Mouse (Mus musculus) midbrain, embryonic 15.5 days (tissue): ENCODE results near the gene Zscan26. TPM values are rescaled to one million over a fixed set of nuclear protein-coding genes. Genes with fewer than 3 reads are reported as not detected.
"Not testable (repeated sequence)": the region's sequence is repeated elsewhere in the genome, so short reads cannot be mapped to it uniquely, and the experiment has no call there.

Experiments
- ATAC-seq: fragments of 200-750 bp; cut with Nextera tagmentation; replicated peaks from 2 replicates; pipeline ENCODE4 v1.8.0; 2017; ENCODE audit warnings: moderate TSS enrichment
- H3K27ac ChIP-seq: fragments of 300-500 bp; sonication (generic); 2 replicates; pipeline ENCODE4 v1.5.1; 2015; ENCODE audit warnings: mild to moderate bottlenecking, inconsistent platforms
- H3K27me3 ChIP-seq: fragments of 300-500 bp; sonication (generic); replicated peaks from 2 replicates; pipeline ENCODE4 v1.6.1; 2015; ENCODE audit warnings: inconsistent platforms
- H3K36me3 ChIP-seq: fragments of 300-500 bp; sonication (generic); replicated peaks from 2 replicates; pipeline ENCODE4 v1.6.1; 2015; ENCODE audit warnings: inconsistent platforms
- H3K4me1 ChIP-seq: fragments of 300-500 bp; sonication (generic); 2 replicates; pipeline ENCODE4 v1.6.1; 2015; ENCODE audit warnings: inconsistent platforms
- H3K4me2 ChIP-seq: fragments of 300-500 bp; sonication (generic); 2 replicates; pipeline ENCODE4 v1.6.1; 2015; ENCODE audit warnings: inconsistent platforms, mild to moderate bottlenecking, moderate library complexity
- H3K4me3 ChIP-seq: fragments of 300-500 bp; sonication (generic); 2 replicates; pipeline ENCODE4 v1.5.1; 2015; ENCODE audit warnings: mild to moderate bottlenecking, inconsistent platforms
- H3K9ac ChIP-seq: fragments of 300-500 bp; sonication (generic); 2 replicates; pipeline ENCODE4 v1.6.1; 2015; ENCODE audit warnings: mild to moderate bottlenecking, inconsistent platforms
- H3K9me3 ChIP-seq: fragments of 300-500 bp; sonication (generic); 2 replicates; pipeline ENCODE4 v1.6.1; 2016; ENCODE audit warnings: inconsistent platforms
- WGBS: fragments of 180-500 bp; shearing (Covaris S2); methylation state at CpG from one replicate; pipeline ENCODE4 v1.1.7; 2015; ENCODE audit warnings: mixed read lengths; 5-methylcytosine and 5-hydroxymethylcytosine counted together
- polyA plus RNA-seq: library from polyadenylated mRNA; unstranded; fragments of >200 nt; fragmentation: Nextera tagmentation; extraction: Ambion mirVana; gene quantifications from 2 replicates; pipeline ENCODE4 v1.2.1, GENCODE M21; 2015

Gene Zscan26
- 21.9 and 26.3 TPM in 2 replicates for polyA plus RNA-seq

GRCm38 (mm10) chr13:21453449-21453848 lies at the start of gene Zscan26:
Zscan26 (minus strand) TSS chr13:21453730.
- H3K27me3 ChIP-seq: 0 out of 2 replicates have a peak, but pooled peaks cover 12% of the 10 kb centered on the region
- peak within 1 kb of the TSS; percentile 51 for H3K4me3 ChIP-seq
- H3K9me3 ChIP-seq: no peaks in the 10 kb centered on the region
- peaks cover 14% of the 10 kb centered on the region for H3K4me1 ChIP-seq
- WGBS: 0% methylated on average over 23 of the region's 23 CpGs
- H3K36me3 ChIP-seq: no peaks in the 10 kb centered on the region
- peak; percentile 97 for ATAC-seq
- peak within 1 kb of the TSS; percentile 80 for H3K4me2 ChIP-seq
- peak within 1 kb of the TSS; percentile 49 for H3K9ac ChIP-seq
- peak within 1 kb of the TSS; percentile 70 for H3K27ac ChIP-seq

- Histone ChIP-seq H3K4me1 (peaks cover 2% of the 10 kb centered on the region; the same call in 1 of the 2 replicates), H3K27ac (no peak overlapping the region), H3K4me3 (no peak overlapping the region), H3K9me3 (no peaks in the 10 kb centered on the region), H3K27me3 (no peaks in the 10 kb centered on the region), H3K9ac (no peak overlapping the region), H3K4me2 (no peak overlapping the region), H3K36me3 (no peaks in the 10 kb centered on the region)
- 92% methylated on average over 5 of the region's 5 CpGs for WGBS
- no peak for ATAC-seq
These were observed 48.8 kb upstream of the Zscan26 start for GRCm38 (mm10) chr13:21502296-21502695.

GRCm38 (mm10) chr13:21501182-21501581 lies 47.7 kb upstream of the Zscan26 start, which contains the start of gene Gm11273:
Gm11273 (minus strand) TSS chr13:21501418.
- not testable (repeated sequence) for H3K4me3 ChIP-seq, H3K4me2 ChIP-seq, H3K4me1 ChIP-seq, H3K36me3 ChIP-seq, H3K9me3 ChIP-seq, H3K27me3 ChIP-seq, H3K9ac ChIP-seq, ATAC-seq, H3K27ac ChIP-seq
- 92% methylated on average over 17 of the region's 17 CpGs for WGBS

- no peak within 1 kb of the TSS for H3K27ac ChIP-seq
- no peak within 1 kb of the TSS for H3K4me2 ChIP-seq
- H3K9ac ChIP-seq: no peak within 1 kb of the TSS
- H3K36me3 ChIP-seq: no peaks in the 10 kb centered on the region
- H3K4me3 ChIP-seq: no peak within 1 kb of the TSS
- ATAC-seq: no peak
- no peaks in the 10 kb centered on the region for H3K27me3 ChIP-seq
- H3K9me3 ChIP-seq: no peaks in the 10 kb centered on the region
- WGBS: 95% methylated on average over 21 of the region's 21 CpGs
- no peaks in the 10 kb centered on the region for H3K4me1 ChIP-seq
These were observed 41.5 kb upstream of the Zscan26 start, which contains the start of gene AK157302 for GRCm38 (mm10) chr13:21495080-21495479. AK157302 (plus strand) TSS chr13:21495223.

- Histone ChIP-seq H3K27me3 (no peaks in the 10 kb centered on the region), H3K36me3 (peaks cover 3% of the 10 kb centered on the region; the same call in 1 of the 2 replicates), H3K4me1 (no peaks in the 10 kb centered on the region), H3K27ac (no peak overlapping the region), H3K9ac (no peak overlapping the region), H3K4me3 (no peak overlapping the region), H3K4me2 (no peak overlapping the region), H3K9me3 (no peaks in the 10 kb centered on the region)
- 94% methylated on average over 5 of the region's 5 CpGs for WGBS
- ATAC-seq: no peak
These were observed 39.3 kb upstream of the Zscan26 start for GRCm38 (mm10) chr13:21492847-21493246.

GRCm38 (mm10) chr13:21486881-21487280 lies 33.4 kb upstream of the Zscan26 start:
- ATAC-seq: no peak
- Histone ChIP-seq H3K27ac (no peak overlapping the region), H3K9me3 (no peaks in the 10 kb centered on the region; the same call in 1 of the 2 replicates), H3K4me1 (no peaks in the 10 kb centered on the region), H3K4me3 (no peak overlapping the region), H3K9ac (no peak overlapping the region), H3K27me3 (no peaks in the 10 kb centered on the region), H3K36me3 (peaks cover 29% of the 10 kb centered on the region), H3K4me2 (no peak overlapping the region)
- 96% methylated on average over 1 of the region's 1 CpGs for WGBS

- Histone ChIP-seq H3K4me2 (peak within 1 kb of the TSS; percentile 61), H3K27ac (peak within 1 kb of the TSS; percentile 86), H3K4me3 (peak within 1 kb of the TSS; percentile 71), H3K4me1 (peaks cover 16% of the 10 kb centered on the region), H3K9ac (peak within 1 kb of the TSS; percentile 69)
- WGBS: 2% methylated on average over 29 of the region's 31 CpGs
- not testable (repeated sequence) for H3K36me3 ChIP-seq, H3K9me3 ChIP-seq, H3K27me3 ChIP-seq
- ATAC-seq: peak; percentile 93
These were observed 25.5 kb upstream of the Zscan26 start, which contains the start of the genes Zkscan4 and Gm10065 for GRCm38 (mm10) chr13:21478759-21479670. Zkscan4 (plus strand) TSS chr13:21478907. Gm10065 (minus strand) TSS chr13:21479441.

- Histone ChIP-seq H3K27ac (no peak overlapping the region), H3K4me1 (peaks cover 8% of the 10 kb centered on the region; the same call in 1 of the 2 replicates), H3K36me3 (no peaks in the 10 kb centered on the region; the same call in 1 of the 2 replicates), H3K27me3 (peaks cover under 1% of the 10 kb centered on the region), H3K4me3 (no peak overlapping the region), H3K9me3 (no peaks in the 10 kb centered on the region), H3K4me2 (no peak overlapping the region), H3K9ac (no peak overlapping the region)
- WGBS: 26% methylated on average over 4 of the region's 4 CpGs
- ATAC-seq: no peak
These were observed 18.9 kb upstream of the Zscan26 start for GRCm38 (mm10) chr13:21472427-21472826.

- Histone ChIP-seq H3K4me1 (peaks cover 10% of the 10 kb centered on the region; the same call in 1 of the 2 replicates), H3K9me3 (no peaks in the 10 kb centered on the region), H3K36me3 (no peaks in the 10 kb centered on the region; the same call in 1 of the 2 replicates), H3K9ac (no peak overlapping the region), H3K27me3 (peaks cover 11% of the 10 kb centered on the region), H3K4me3 (0 out of 2 replicates have a peak overlapping the region, but pooled peaks have one; percentile 54), H3K27ac (no peak overlapping the region), H3K4me2 (peak overlapping the region; percentile 70)
- ATAC-seq: no peak
- WGBS: 16% methylated on average over 9 of the region's 9 CpGs
These were observed 15.6 kb upstream of the Zscan26 start for GRCm38 (mm10) chr13:21469097-21469496.

- under 1% methylated on average over 53 of the region's 54 CpGs for WGBS
These were observed 14.8 kb upstream of the Zscan26 start, which contains the start of gene Nkapl for GRCm38 (mm10) chr13:21468061-21469019. Nkapl (minus strand) TSS chr13:21468509.

GRCm38 (mm10) chr13:21467336-21467735 lies 13.8 kb upstream of the Zscan26 start:
- peak overlapping the region; percentile 54; the same call in 1 of the 2 replicates for H3K4me3 ChIP-seq

More at GRCm38 (mm10) chr13:21468061-21469019, 14.8 kb upstream of the Zscan26 start, which contains the start of gene Nkapl:
- peak within 1 kb of the TSS; percentile 69 for H3K9ac ChIP-seq
- peak within 1 kb of the TSS; percentile 77 for H3K27ac ChIP-seq
- peak within 1 kb of the TSS; percentile 54 for H3K4me3 ChIP-seq
- peaks cover 11% of the 10 kb centered on the region for H3K27me3 ChIP-seq
- H3K36me3 ChIP-seq: no peaks in the 10 kb centered on the region; the same call in 1 of the 2 replicates
- H3K4me2 ChIP-seq: peak within 1 kb of the TSS; percentile 70
- no peaks in the 10 kb centered on the region for H3K9me3 ChIP-seq
- H3K4me1 ChIP-seq: peaks cover 10% of the 10 kb centered on the region; the same call in 1 of the 2 replicates
- peak; percentile 100 for ATAC-seq

More at GRCm38 (mm10) chr13:21467336-21467735, 13.8 kb upstream of the Zscan26 start:
- H3K36me3 ChIP-seq: no peaks in the 10 kb centered on the region; the same call in 1 of the 2 replicates
- peaks cover 10% of the 10 kb centered on the region; the same call in 1 of the 2 replicates for H3K4me1 ChIP-seq
- peak overlapping the region; percentile 70; the same call in 1 of the 2 replicates for H3K4me2 ChIP-seq
- no peak for ATAC-seq
- no peak overlapping the region for H3K9ac ChIP-seq
- H3K9me3 ChIP-seq: no peaks in the 10 kb centered on the region
- 85% methylated on average over 10 of the region's 10 CpGs for WGBS
- H3K27me3 ChIP-seq: peaks cover 11% of the 10 kb centered on the region
- H3K27ac ChIP-seq: no peak overlapping the region
